Comparison of ENCODE assay signal across 11 mouse cellular contexts in genomic region chr16:76339256-76339655, GRCm38 (mm10).
"Had no signal": no experiment of that assay in that cellular context is flagged by ENCODE, and none has a peak within 500 bp of the region (broad histone marks: within the 10 kb centered on the region; RNA-seq: fewer than 3 reads in every experiment).

No protein-coding gene starts in this region.

- DNase-seq: kidney, adult 9 months; kidney, postnatal 36 days; liver; right cerebral cortex, postnatal 25 days; thymus, postnatal 4 days had no signal

- H3K4me1 ChIP-seq: midbrain, embryonic 13.5 days had no signal

- H3K27ac ChIP-seq: kidney, postnatal 0 days; layer of hippocampus, adult 2 months; limb, embryonic 12.5 days; midbrain, embryonic 13.5 days; stomach, postnatal 0 days had no signal

- ATAC-seq: intestine, postnatal 0 days; midbrain, embryonic 13.5 days had no signal

- H3K4me2 ChIP-seq: limb, embryonic 12.5 days; midbrain, embryonic 13.5 days had no signal

- H3K9me3 ChIP-seq: midbrain, embryonic 13.5 days had no signal

- H3K27me3 ChIP-seq: limb, embryonic 12.5 days; midbrain, embryonic 13.5 days had no signal

- H3K9ac ChIP-seq: limb, embryonic 12.5 days; midbrain, embryonic 13.5 days had no signal

- H3K4me3 ChIP-seq: layer of hippocampus, adult 2 months; limb, embryonic 12.5 days; midbrain, embryonic 13.5 days had no signal
